Mouse (Mus musculus): Measurements from ENCODE around the gene Mrnip. TPM values are rescaled to one million over a fixed set of nuclear protein-coding genes. Genes with fewer than 3 reads are reported as not detected.

Mrnip gene
- total RNA-seq, 2 experiments from 2014 or later, result 13.3 to 14.2 TPM

DNA sequence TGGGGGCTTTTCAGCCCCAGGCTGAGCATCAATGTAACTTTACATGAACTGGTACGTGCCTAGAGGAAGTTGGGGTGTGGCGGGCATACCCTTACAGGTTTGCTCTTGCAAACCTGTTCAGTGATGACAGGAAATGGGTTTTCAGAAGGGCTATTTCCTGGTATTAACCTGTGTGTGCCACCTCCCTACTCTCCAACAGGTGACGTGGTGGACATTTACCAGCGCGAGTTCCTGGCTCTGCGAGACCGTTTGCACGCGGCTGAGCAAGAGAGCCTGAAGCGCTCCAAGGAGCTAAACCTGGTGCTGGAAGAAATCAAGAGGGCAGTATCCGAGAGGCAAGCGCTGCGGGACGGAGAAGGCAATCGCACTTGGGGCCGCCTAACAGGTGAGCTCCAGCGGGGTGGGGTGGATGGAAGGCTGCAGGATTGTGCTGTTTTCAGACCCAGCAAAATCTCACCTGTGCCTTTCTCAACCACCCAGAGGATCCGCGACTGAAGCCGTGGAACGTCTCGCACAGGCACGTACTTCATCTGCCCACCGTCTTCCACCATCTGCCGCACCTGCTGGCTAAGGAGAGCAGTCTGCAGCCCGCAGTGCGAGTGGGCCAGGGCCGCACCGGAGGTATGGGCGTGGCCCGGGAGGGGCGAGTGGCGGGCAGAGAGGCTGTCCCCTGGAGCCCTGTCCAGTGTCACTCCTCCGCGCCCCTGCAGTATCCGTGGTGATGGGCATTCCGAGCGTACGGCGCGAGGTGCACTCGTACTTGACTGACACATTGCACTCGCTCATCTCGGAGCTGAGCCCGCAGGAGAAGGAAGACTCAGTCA lies 56.4 kb downstream of the Mrnip start:
- DNase-seq (ENCODE audit: extremely low spot score in 1 of 2, low spot score in 2 of 2), result no peak
- no peak for TF ChIP-seq CTCF (IDR thresholded peaks at IDR 0.05)
- intact Hi-C loops (cut with DNase I), result no loop called here
- H3K4me3 ChIP-seq, result no peak overlapping the region
- H3K27ac ChIP-seq, result no peak overlapping the region

DNA sequence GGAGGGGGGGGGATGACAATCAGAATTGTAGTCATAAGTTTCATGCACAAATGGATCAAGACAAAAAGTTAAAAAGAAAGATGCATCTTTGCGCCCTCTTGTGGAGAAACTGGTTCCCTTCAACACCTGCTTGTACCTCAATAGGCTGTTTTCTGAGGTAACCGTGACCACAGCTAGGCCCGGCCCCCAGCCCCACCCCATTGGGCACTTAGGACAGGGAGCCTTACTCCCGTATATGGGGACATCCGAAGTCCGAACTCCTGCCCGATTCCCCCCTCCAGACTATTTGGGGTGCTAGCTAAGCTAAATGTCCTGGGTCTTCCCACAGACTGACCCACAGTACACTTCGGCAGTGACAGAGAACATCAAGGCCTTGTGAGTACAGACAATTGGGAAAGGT lies 57.2 kb downstream of the Mrnip start:
- no peak overlapping the region for H3K4me3 ChIP-seq
- intact Hi-C loops (cut with DNase I), result no loop called here
- no peak overlapping the region for H3K27ac ChIP-seq
- peak; percentile 73 for TF ChIP-seq CTCF (IDR thresholded peaks at IDR 0.05)
- peak; percentile 54 to 65 for DNase-seq (ENCODE audit: extremely low spot score in 1 of 2, low spot score in 2 of 2)

DNA sequence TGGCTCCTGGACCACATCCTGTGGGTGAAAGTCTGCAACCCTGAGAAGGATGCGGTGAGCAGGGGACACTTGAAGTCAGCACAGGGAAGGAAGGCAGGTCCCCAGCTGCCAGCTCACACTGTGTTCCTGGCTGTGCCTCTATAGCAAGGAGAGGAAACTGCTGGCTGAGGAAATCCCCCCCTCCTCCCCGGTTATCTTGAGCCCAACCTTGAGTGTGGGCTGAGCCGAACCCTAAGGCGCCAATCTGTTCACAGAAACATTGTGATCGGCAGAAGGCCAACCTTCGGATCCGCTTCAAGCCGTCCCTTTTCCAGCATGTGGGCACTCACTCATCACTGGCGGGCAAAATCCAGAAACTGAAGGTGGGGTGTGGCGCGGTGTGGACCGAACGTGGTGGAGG lies 58.8 kb downstream of the Mrnip start:
- no peak for TF ChIP-seq CTCF (IDR thresholded peaks at IDR 0.05)
- intact Hi-C loops (cut with DNase I), result no loop called here
- no peak overlapping the region for H3K27ac ChIP-seq
- no peak overlapping the region for H3K4me3 ChIP-seq
- no peak for DNase-seq (ENCODE audit: extremely low spot score in 1 of 2, low spot score in 2 of 2)

DNA sequence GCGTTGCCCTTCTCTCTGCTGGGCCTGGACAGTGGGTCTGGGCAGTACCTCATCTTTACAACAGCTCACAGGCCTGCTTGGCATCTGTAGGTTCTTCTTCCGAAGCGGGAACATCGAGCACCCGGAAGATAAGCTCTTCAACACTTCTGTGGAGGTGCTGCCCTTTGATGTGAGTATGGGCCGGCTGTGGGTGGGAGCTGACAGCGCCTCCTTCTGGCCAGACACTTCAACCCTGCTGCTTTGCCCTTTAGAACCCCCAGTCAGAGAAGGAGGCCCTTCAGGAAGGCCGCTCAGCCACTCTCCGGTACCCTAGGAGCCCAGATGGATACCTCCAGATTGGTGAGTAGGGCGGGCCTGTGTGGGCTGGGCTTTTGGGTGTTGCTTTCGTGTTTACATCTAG lies 59.7 kb downstream of the Mrnip start:
- no peak for DNase-seq (ENCODE audit: extremely low spot score in 1 of 2, low spot score in 2 of 2)
- H3K4me3 ChIP-seq, result no peak overlapping the region
- intact Hi-C loops (cut with DNase I), result no loop called here
- no peak overlapping the region for H3K27ac ChIP-seq
- TF ChIP-seq CTCF (IDR thresholded peaks at IDR 0.05), result peak; percentile 27

DNA sequence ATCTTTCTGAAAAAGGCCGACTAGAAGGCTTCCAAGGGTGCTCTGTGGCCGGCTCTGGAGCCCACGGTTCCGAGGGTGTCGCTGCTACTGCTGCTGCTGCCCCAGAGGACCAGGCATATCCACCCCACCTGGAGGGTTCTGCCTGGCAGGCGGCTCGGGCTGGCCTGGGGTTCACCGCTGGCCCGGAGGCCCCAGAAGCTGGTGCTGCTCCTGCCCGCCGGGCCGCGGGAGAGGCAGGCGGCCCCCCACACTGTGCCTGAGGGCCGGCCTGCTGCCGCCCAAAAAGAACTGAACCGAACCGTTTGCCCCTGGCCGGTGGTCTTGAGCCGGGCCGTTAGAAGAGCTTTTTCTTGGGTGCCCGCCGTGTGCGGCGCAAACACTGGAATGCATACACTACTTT lies 60.4 kb downstream of the Mrnip start:
- intact Hi-C loops (cut with DNase I), result no loop called here

DNA sequence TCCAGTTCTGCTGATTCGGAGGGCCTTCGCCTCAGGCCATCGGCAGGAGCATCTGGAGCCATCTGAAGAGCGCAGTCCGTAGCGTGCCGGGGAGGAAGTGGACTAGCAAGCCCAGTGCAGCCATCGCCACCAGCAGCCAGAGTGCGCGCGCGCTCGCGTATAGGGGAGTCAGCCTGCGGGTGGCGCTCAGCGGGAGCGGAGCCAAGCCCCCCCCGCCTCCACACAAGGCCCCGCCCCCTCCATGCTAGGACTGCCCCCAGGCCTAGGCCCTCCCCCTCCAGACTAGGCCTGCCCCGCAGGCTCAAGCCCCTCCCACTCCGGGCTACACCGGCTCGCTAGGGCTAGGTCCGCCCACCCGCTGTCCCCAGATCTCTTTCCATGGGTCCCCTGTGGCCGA lies 62.3 kb downstream of the Mrnip start:
- peak; percentile 76 to 85 for DNase-seq (ENCODE audit: extremely low spot score in 1 of 2, low spot score in 2 of 2)
- Histone ChIP-seq H3K4me3 (peak overlapping the region; percentile 63), H3K27ac (peak overlapping the region; percentile 54)
- TF ChIP-seq CTCF (IDR thresholded peaks at IDR 0.05), result peak; percentile 57
- intact Hi-C loops (cut with DNase I), result no loop called here

More for the DNA sequence above, 60.4 kb downstream of the Mrnip start:
- no peak overlapping the region for H3K4me3 ChIP-seq
- no peak overlapping the region for H3K27ac ChIP-seq
- no peak for TF ChIP-seq CTCF (IDR thresholded peaks at IDR 0.05)
- no peak for DNase-seq (ENCODE audit: extremely low spot score in 1 of 2, low spot score in 2 of 2)

DNA sequence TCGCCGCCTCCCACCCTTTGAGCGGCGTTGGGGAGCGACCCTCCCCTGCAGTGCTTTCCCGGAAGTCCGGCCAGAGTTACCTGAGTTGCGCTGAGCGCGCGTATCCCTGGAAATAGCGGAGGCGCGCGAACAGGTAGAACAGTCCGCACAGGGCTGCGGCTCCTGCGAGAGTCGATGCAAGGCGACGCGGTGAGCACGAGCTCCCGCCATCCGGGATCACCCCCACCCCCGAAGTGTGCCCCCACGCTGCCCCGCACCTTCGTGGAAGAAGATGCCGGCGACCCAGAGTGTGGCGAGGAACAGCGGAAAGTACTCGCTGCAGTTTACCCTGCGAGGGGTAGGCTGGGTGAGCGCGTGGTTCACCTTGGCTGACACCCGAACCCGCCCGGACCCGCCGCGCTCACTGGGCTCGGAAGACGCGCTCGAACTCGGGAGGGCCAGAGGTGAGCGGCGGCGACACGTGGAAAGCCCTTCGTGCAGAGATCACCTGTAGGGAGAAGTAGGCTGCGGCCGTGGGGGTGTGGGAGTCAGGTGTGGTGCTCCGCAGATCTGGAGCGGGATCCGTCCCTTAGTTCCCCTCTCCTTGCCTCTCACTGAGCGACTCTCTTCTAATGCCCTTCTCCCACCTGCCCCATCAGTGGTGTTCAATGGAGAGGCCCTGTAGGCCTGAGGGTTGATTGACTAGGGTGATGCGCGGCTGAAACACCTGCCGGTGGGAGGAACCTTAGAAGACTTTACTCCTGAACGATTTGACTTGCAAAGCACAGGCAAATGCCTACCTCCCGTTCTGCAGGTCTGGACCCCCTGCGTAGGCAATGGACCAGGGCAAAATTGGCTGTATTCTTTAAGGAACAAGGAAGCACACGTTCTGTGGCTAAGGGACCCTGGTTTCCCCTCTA lies 62.9 kb downstream of the Mrnip start:
- DNase-seq (ENCODE audit: extremely low spot score in 1 of 2, low spot score in 2 of 2), result no peak
- intact Hi-C loops (cut with DNase I), result no loop called here
- TF ChIP-seq CTCF (IDR thresholded peaks at IDR 0.05), result no peak
- peak overlapping the region; percentile 63 for H3K4me3 ChIP-seq
- H3K27ac ChIP-seq, result peak overlapping the region; percentile 46

DNA sequence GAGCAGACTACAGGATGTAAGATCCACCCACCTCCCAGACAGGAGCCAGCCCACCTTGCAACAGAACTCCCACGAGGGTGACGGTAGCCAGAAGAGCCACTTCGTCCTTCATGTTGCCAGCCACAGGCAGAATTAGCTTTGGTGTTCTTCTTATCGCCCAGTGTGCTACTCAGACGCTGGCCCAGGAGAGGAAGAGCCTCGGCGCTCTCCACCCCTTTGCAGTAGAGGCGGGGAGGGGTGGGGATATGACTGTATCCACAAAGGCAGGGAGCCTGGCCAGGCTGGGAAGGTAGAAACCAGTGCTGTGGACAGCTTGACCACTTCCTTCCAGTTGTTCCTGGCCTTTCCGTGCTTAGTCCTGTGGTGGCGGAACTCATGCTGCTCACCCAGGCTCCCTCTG lies 64.1 kb downstream of the Mrnip start, which contains the start of gene Ltc4s:
Ltc4s (minus strand) TSS at position 293 of the 400 bp plus-strand sequence.
- Histone ChIP-seq H3K4me3 (peak within 1 kb of the TSS; percentile 63), H3K27ac (no peak within 1 kb of the TSS)
- DNase-seq (ENCODE audit: extremely low spot score in 1 of 2, low spot score in 2 of 2), result no peak
- TF ChIP-seq CTCF (IDR thresholded peaks at IDR 0.05), result no peak
- intact Hi-C loops (cut with DNase I), result no loop called here

GRCm38 (mm10) chr11:50238821-50239791 lies 64.9 kb downstream of the Mrnip start:
- Histone ChIP-seq H3K27ac (no peak overlapping the region), H3K4me3 (no peak overlapping the region)
- no peak for TF ChIP-seq CTCF (IDR thresholded peaks at IDR 0.05)
- DNase-seq (ENCODE audit: extremely low spot score in 1 of 2, low spot score in 2 of 2), result no peak
- intact Hi-C loops (cut with DNase I), result no loop called here

DNA sequence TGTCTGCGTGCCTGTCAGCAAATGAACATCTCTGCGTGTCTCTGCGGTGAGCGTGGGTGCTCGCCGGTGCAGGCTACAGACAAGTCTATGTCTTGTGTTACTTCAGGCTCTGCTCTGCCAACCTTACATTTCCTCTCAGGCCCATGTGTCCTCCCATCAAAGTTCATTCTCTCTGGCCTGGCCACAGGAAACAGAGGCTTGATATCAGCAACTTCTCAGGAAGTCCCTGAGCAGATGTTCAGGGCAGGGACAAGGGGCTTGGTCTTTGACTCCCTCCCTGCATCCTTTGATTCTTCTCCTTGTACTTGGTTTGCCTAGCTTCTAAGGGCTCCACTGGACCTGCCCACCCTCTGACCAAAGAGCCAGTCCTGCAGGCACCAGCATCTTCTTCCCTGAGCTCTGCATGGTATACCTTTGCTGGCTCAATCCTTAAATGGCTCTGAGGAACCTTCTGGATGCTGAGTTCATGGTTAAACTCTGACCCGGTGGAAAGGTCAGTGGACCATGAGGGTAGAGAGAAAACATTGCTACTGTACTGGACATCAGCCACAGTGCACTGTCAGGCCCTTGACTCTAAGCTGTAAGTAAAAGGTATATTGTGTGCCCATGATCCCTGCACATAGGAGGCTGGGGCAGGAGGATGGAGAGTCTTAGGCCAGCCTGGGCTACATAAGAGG lies 66.1 kb downstream of the Mrnip start:
- no peak for DNase-seq (ENCODE audit: extremely low spot score in 1 of 2, low spot score in 2 of 2)
- TF ChIP-seq CTCF (IDR thresholded peaks at IDR 0.05), result no peak
- intact Hi-C loops (cut with DNase I), result loop anchor here (2.0 kb wide), 1 partner anchor 48 kb away; no protein-coding TSS in a partner anchor
- Histone ChIP-seq H3K4me3 (no peak overlapping the region), H3K27ac (no peak overlapping the region)

- Histone ChIP-seq H3K4me3 (no peak overlapping the region), H3K27ac (no peak overlapping the region)
- TF ChIP-seq CTCF (IDR thresholded peaks at IDR 0.05), result no peak
- intact Hi-C loops (cut with DNase I), result no loop called here
- DNase-seq (ENCODE audit: extremely low spot score in 1 of 2, low spot score in 2 of 2), result no peak
Observed at GRCm38 (mm10) chr11:50243926-50244325, 69.7 kb downstream of the Mrnip start.
